ENCODE assay signal across 17 mouse cellular contexts in the genomic region with DNA sequence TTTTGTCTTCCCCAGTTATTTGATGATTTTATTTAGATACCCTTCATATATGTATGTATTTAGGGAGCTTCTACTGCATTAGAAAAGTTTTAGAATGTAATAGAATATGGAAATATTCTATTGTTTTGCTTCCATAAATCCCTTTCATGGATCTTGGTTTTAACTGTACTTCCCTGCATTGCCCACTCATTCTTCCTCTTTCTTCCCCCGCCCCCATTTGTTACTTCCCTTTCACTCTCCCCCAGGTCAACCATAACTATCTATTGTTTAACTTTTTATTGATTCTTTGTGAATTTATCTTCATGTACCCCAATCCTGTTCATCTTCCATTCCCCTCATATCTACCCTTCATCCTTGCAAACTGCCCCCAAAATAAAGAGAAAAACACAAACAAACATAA.
"Had no signal": no experiment of that assay in that cellular context is flagged by ENCODE, and none has a peak within 500 bp of the region (broad histone marks: within the 10 kb centered on the region; RNA-seq: fewer than 3 reads in every experiment).

No protein-coding gene starts in this region.

- H3K27me3 ChIP-seq: neural tube, embryonic 12.5 days; neural tube, embryonic 13.5 days; neural tube, embryonic 15.5 days; stomach, embryonic 15.5 days had no signal

- DNase-seq: retina, postnatal 1 day; right cerebral cortex, adult 18-20 months; right cerebral cortex, postnatal 14 days; right cerebral cortex, postnatal 25 days; right cerebral cortex, postnatal 4 days; spleen, adult 18-20 months; thymus, adult 18-20 months; thymus, adult 2 months; thymus, postnatal 14 days; thymus, postnatal 25 days; thymus, postnatal 36 days; thymus, postnatal 4 days had no signal

- H3K4me3 ChIP-seq: neural tube, embryonic 12.5 days; neural tube, embryonic 13.5 days; neural tube, embryonic 15.5 days; stomach, embryonic 15.5 days had no signal

- H3K27ac ChIP-seq: neural tube, embryonic 12.5 days; neural tube, embryonic 13.5 days; neural tube, embryonic 15.5 days; stomach, embryonic 15.5 days; stomach, postnatal 0 days had no signal

- H3K9me3 ChIP-seq: neural tube, embryonic 12.5 days; neural tube, embryonic 13.5 days; neural tube, embryonic 15.5 days; stomach, embryonic 15.5 days had no signal

- H3K4me1 ChIP-seq: neural tube, embryonic 12.5 days; neural tube, embryonic 13.5 days; stomach, embryonic 15.5 days had no signal

- H3K36me3 ChIP-seq: neural tube, embryonic 12.5 days; neural tube, embryonic 13.5 days; neural tube, embryonic 15.5 days; stomach, embryonic 15.5 days had no signal

- H3K9ac ChIP-seq: neural tube, embryonic 12.5 days; neural tube, embryonic 13.5 days; neural tube, embryonic 15.5 days; stomach, embryonic 15.5 days had no signal
